ENCODE assay signal across 9 mouse cellular contexts in genomic region chr1:78203622-78204211, GRCm38 (mm10). TPM values are rescaled to one million over a fixed set of nuclear protein-coding genes. Genes with fewer than 3 reads are reported as not detected.
A peak's percentile ranks its signal among the peaks of the same experiment; 100 is the strongest.
DNase-seq lines count a peak whose midpoint lies in the region; ATAC-seq and TF ChIP-seq lines count a peak whose summit lies in the region.
"Had no signal": no experiment of that assay in that cellular context is flagged by ENCODE, and none has a peak within 500 bp of the region (broad histone marks: within the 10 kb centered on the region; RNA-seq: fewer than 3 reads in every experiment).

No protein-coding gene starts in this region.

- peak; percentile 34; the same call in 1 of the 2 replicates for ATAC-seq in granulocyte monocyte progenitor cell, adult 5-6 weeks (replicated peaks; ENCODE audit: poor library complexity, severe bottlenecking)
- ATAC-seq in liver, embryonic 13.5 days (ENCODE audit: low read depth), result no peak
- ATAC-seq in stomach, embryonic 15.5 days (ENCODE audit: insufficient read depth, low FRiP score, low read depth), result no peak

- no peaks in the 10 kb centered on the region for H3K4me1 ChIP-seq in liver, embryonic 13.5 days (replicated peaks)
- peaks cover 8% of the 10 kb centered on the region; the same call in 1 of the 2 replicates for H3K4me1 ChIP-seq in stomach, embryonic 15.5 days

- no peak for TF ChIP-seq CTCF in gastrocnemius, adult 2 months (IDR thresholded peaks at IDR 0.05)

- peaks cover 99% of the 10 kb centered on the region for H3K27me3 ChIP-seq in liver, embryonic 13.5 days
- H3K27me3 ChIP-seq in stomach, embryonic 15.5 days (replicated peaks), result peaks cover 94% of the 10 kb centered on the region

- H3K4me2 ChIP-seq in liver, embryonic 13.5 days, result peak overlapping the region; percentile 52
- peak overlapping the region; percentile 62 for H3K4me2 ChIP-seq in stomach, embryonic 15.5 days

- peak overlapping the region; percentile 75 for H3K4me3 ChIP-seq in gastrocnemius, adult 2 months
- peak overlapping the region; percentile 41 for H3K4me3 ChIP-seq in liver, embryonic 13.5 days (replicated peaks)
- peak overlapping the region; percentile 40 for H3K4me3 ChIP-seq in stomach, embryonic 15.5 days (replicated peaks)

- WGBS in liver, embryonic 13.5 days (ENCODE audit: insufficient replicate concordance), result 2% methylated on average over 33 of the region's 33 CpGs
- under 1% methylated on average over 33 of the region's 33 CpGs for WGBS in stomach, embryonic 15.5 days

- DNase-seq in gastrocnemius, adult 2 months, result no peak
- DNase-seq in gastrocnemius, postnatal 36 days, result no peak
- peak; percentile 60 for DNase-seq in MN1 (ENCODE audit: low spot score)
- no peak for DNase-seq in liver, embryonic 13.5 days
- no peak for DNase-seq in left cerebral cortex, postnatal 36 days (ENCODE audit: low spot score in 2 of 2)
- DNase-seq in layer of hippocampus, adult 9-11 months, result no peak

- H3K36me3 ChIP-seq in liver, embryonic 13.5 days, result no peaks in the 10 kb centered on the region
- H3K36me3 ChIP-seq in stomach, embryonic 15.5 days, result no peaks in the 10 kb centered on the region

- intact Hi-C loops in gastrocnemius, adult 2 months (cut with DNase I), result no loop called here
- intact Hi-C loops in gastrocnemius, postnatal 36 days (cut with DNase I), result no loop called here
- intact Hi-C loops in left cerebral cortex, postnatal 36 days (cut with DNase I), result no loop called here

- no peak overlapping the region for H3K27ac ChIP-seq in gastrocnemius, adult 2 months
- no peak overlapping the region for H3K27ac ChIP-seq in liver, embryonic 13.5 days
- no peak overlapping the region for H3K27ac ChIP-seq in stomach, embryonic 15.5 days

- no peak overlapping the region for H3K9ac ChIP-seq in liver, embryonic 13.5 days
- H3K9ac ChIP-seq in stomach, embryonic 15.5 days, result no peak overlapping the region

- no peaks in the 10 kb centered on the region for H3K9me3 ChIP-seq in liver, embryonic 13.5 days (replicated peaks)
- H3K9me3 ChIP-seq in stomach, embryonic 15.5 days, result no peaks in the 10 kb centered on the region

RNA-seq across cellular contexts. Expression of gene Pax3, which starts 6.8 kb away (rescaled TPM):
- total RNA-seq in gastrocnemius, adult 2 months (2021), result not detected
- total RNA-seq in gastrocnemius, postnatal 36 days (2021), result not detected
- total RNA-seq in granulocyte monocyte progenitor cell, adult 5-6 weeks (2014; fragmentation: Nextera tagmentation), result not detected in 2 replicates
- total RNA-seq in granulocyte monocyte progenitor cell, adult 5-6 weeks (2017), result not detected in 2 replicates
- 0.06 TPM in 1 of 2 replicates, not detected in the other for polyA plus RNA-seq in liver, embryonic 13.5 days (2015; fragmentation: Nextera tagmentation; extraction: Ambion mirVana)
- 0.04 and 0.05 TPM in 2 replicates for polyA plus RNA-seq in stomach, embryonic 15.5 days (2015; fragmentation: Nextera tagmentation; extraction: Ambion mirVana)
- not detected for total RNA-seq in left cerebral cortex, postnatal 36 days (2021)
- polyA plus RNA-seq: large intestine, adult 2 months had no signal
